Mouse (Mus musculus): ENCODE data around the gene Ethe1. TPM values are rescaled to one million over a fixed set of nuclear protein-coding genes. Genes with fewer than 3 reads are reported as not detected.

Gene Ethe1
- total RNA-seq, 1 experiment from 2014 or later: 38.2 TPM

Other genes starting within 250 kb of the Ethe1 start
- not detected in 2 replicates for gene Lypd5, start 238.3 kb upstream of the Ethe1 start, total RNA-seq (2021)
- 0.21 TPM in 1 of 2 replicates, not detected in the other for gene Kcnn4, start 217.3 kb upstream of the Ethe1 start, total RNA-seq (2021)
- 26.6 and 29.1 TPM in 2 replicates for gene Smg9, start 187.9 kb upstream of the Ethe1 start, total RNA-seq (2021)
- not detected in 2 replicates for gene Irgc1, start 135.2 kb upstream of the Ethe1 start, total RNA-seq (2021)
- 5.6 and 7.8 TPM in 2 replicates for gene Plaur, start 125.1 kb upstream of the Ethe1 start, total RNA-seq (2021)
- gene Cadm4, start 105.5 kb upstream of the Ethe1 start, total RNA-seq (2021): 2.4 and 3.8 TPM in 2 replicates
- gene Zfp428, start 80.5 kb upstream of the Ethe1 start, total RNA-seq (2021): 6.2 and 7.0 TPM in 2 replicates
- gene AC161166.1, start 75.1 kb upstream of the Ethe1 start, total RNA-seq (2021): not detected in 2 replicates
- gene Irgq, start 56.9 kb upstream of the Ethe1 start, total RNA-seq (2021): 24.5 and 29.5 TPM in 2 replicates
- not detected in 2 replicates for gene Pinlyp, start 41.4 kb upstream of the Ethe1 start, total RNA-seq (2021)
- gene Xrcc1, start 41.3 kb upstream of the Ethe1 start, total RNA-seq (2021): 38.0 and 51.2 TPM in 2 replicates
- gene Zfp575, start 98 bp downstream of the Ethe1 start, total RNA-seq (2021): 0.39 TPM in 1 of 2 replicates, not detected in the other
- 7.1 and 7.4 TPM in 2 replicates for gene Phldb3, start 23.2 kb downstream of the Ethe1 start, total RNA-seq (2021)
- 1.5 and 1.7 TPM in 2 replicates for gene Lypd3, start 49.0 kb downstream of the Ethe1 start, total RNA-seq (2021)
- gene Tex101, start 89.1 kb downstream of the Ethe1 start, total RNA-seq (2021): not detected in 2 replicates
- gene BC049730, start 121.7 kb downstream of the Ethe1 start, total RNA-seq (2021): not detected in 2 replicates
- gene Gm4763, start 139.4 kb downstream of the Ethe1 start, total RNA-seq (2021): not detected in 2 replicates
- not detected in 2 replicates for gene Cd177, start 172.8 kb downstream of the Ethe1 start, total RNA-seq (2021)
- 0.36 TPM in 1 of 2 replicates, not detected in the other for gene Ceacam10, start 189.7 kb downstream of the Ethe1 start, total RNA-seq (2021)

Measured in adrenal gland, postnatal 25 days (tissue).